Mouse (Mus musculus): ENCODE data around the gene 4930519G04Rik.
"Not testable (repeated sequence)": the region's sequence is repeated elsewhere in the genome, so short reads cannot be mapped to it uniquely, and the experiment has no call there.

The 4930519G04Rik gene

GRCm38 (mm10) chr5:114913686-114914085, 60.2 kb downstream of the 4930519G04Rik start:
- DNase-seq (ENCODE audit: low spot score in 2 of 2) = no peak

- DNase-seq (ENCODE audit: low spot score in 2 of 2) = no peak
Measured at GRCm38 (mm10) chr5:114914855-114915254, 61.4 kb downstream of the 4930519G04Rik start.

GRCm38 (mm10) chr5:114915854-114916253, 62.4 kb downstream of the 4930519G04Rik start:
- no peak for DNase-seq (ENCODE audit: low spot score in 2 of 2)

- DNase-seq (ENCODE audit: low spot score in 2 of 2) = no peak
Measured at GRCm38 (mm10) chr5:114916777-114917176, 63.3 kb downstream of the 4930519G04Rik start.

GRCm38 (mm10) chr5:114917357-114917756, 63.9 kb downstream of the 4930519G04Rik start:
- not testable (repeated sequence) for DNase-seq (ENCODE audit: low spot score in 2 of 2)

GRCm38 (mm10) chr5:114921551-114922365, 68.3 kb downstream of the 4930519G04Rik start:
- DNase-seq (ENCODE audit: low spot score in 2 of 2) = no peak

- DNase-seq (ENCODE audit: low spot score in 2 of 2) = no peak
Measured at GRCm38 (mm10) chr5:114922366-114922731, 68.9 kb downstream of the 4930519G04Rik start.

GRCm38 (mm10) chr5:114922998-114923473, 69.6 kb downstream of the 4930519G04Rik start, which contains the start of gene Oasl1:
Oasl1 (plus strand) TSS chr5:114923240.
- DNase-seq (ENCODE audit: low spot score in 2 of 2) = peak; percentile 51 to 67

GRCm38 (mm10) chr5:114926153-114926684, 72.8 kb downstream of the 4930519G04Rik start:
- DNase-seq (ENCODE audit: low spot score in 2 of 2) = no peak

- no peak for DNase-seq (ENCODE audit: low spot score in 2 of 2)
Measured at GRCm38 (mm10) chr5:114926753-114927152, 73.3 kb downstream of the 4930519G04Rik start.

- no peak for DNase-seq (ENCODE audit: low spot score in 2 of 2)
Measured at GRCm38 (mm10) chr5:114931626-114932025, 78.2 kb downstream of the 4930519G04Rik start.

GRCm38 (mm10) chr5:114933206-114933605, 79.7 kb downstream of the 4930519G04Rik start:
- no peak for DNase-seq (ENCODE audit: low spot score in 2 of 2)

All from urinary bladder, postnatal 4 days (tissue).